Mouse (Mus musculus) erythroblast, embryonic 14.5 days (primary cell): ENCODE results near the gene Cemip2.

Experiments
- GATA1 ChIP-seq: IDR thresholded peaks from 2 replicates; pipeline ENCODE4 v1.6.1; 2012; ENCODE audit warnings: low read length, inconsistent platforms, mixed read lengths
- TAL1 ChIP-seq: IDR thresholded peaks from 3 replicates; pipeline ENCODE4 v1.6.1; 2012; ENCODE audit warnings: low read length, inconsistent platforms, mixed read lengths

- TF ChIP-seq GATA1 = no peak
- TF ChIP-seq TAL1 = no peak
These were observed 7.0 kb downstream of the Cemip2 start for GRCm38 (mm10) chr19:21785132-21785528.
